Mouse (Mus musculus): ENCODE results near the gene Cdk2.

- TF ChIP-seq CTCF (conservative IDR thresholded peaks at IDR 0.05; ENCODE audit: low read length), result no peak
- no peak for TF ChIP-seq NANOG (IDR thresholded peaks at IDR 0.05; ENCODE audit: borderline replicate concordance, low read length)
- TF ChIP-seq POU5F1 (IDR thresholded peaks at IDR 0.05; ENCODE audit: borderline replicate concordance, low read length), result no peak
These were observed 23.2 kb upstream of the Cdk2 start for GRCm38 (mm10) chr10:128728059-128728458.
